Mouse (Mus musculus) embryonic facial prominence, embryonic 10.5 days (tissue): ENCODE measurements around the gene Gm26920. TPM values are rescaled to one million over a fixed set of nuclear protein-coding genes. Genes with fewer than 3 reads are reported as not detected.

Experiments used
- DNase-seq: peaks from one replicate; pipeline ENCODE4 v3.0.0-alpha.2; 2017; ENCODE audit warnings: low spot score
- H3K27ac ChIP-seq: fragments of 300-500 bp; sonication (generic); replicated peaks from 2 replicates; pipeline ENCODE4 v1.5.1; 2016; ENCODE audit warnings: mild to moderate bottlenecking
- H3K27me3 ChIP-seq: fragments of 300-500 bp; sonication (generic); replicated peaks from 2 replicates; pipeline ENCODE4 v1.6.1; 2016; ENCODE audit warnings: low read depth, mild to moderate bottlenecking; ENCODE audit not compliant: poor library complexity, severe bottlenecking
- H3K36me3 ChIP-seq: fragments of 300-500 bp; sonication (generic); replicated peaks from 2 replicates; pipeline ENCODE4 v1.6.1; 2016; ENCODE audit warnings: mild to moderate bottlenecking, moderate library complexity
- H3K4me1 ChIP-seq: fragments of 300-500 bp; sonication (generic); 2 replicates; pipeline ENCODE4 v1.6.1; 2016
- H3K4me3 ChIP-seq: fragments of 300-500 bp; sonication (generic); 2 replicates; pipeline ENCODE4 v1.5.1; 2016; ENCODE audit warnings: mild to moderate bottlenecking, moderate library complexity
- H3K9me3 ChIP-seq: fragments of 300-500 bp; sonication (generic); 2 replicates; pipeline ENCODE4 v1.6.1; 2016; ENCODE audit warnings: mild to moderate bottlenecking
- WGBS: fragments of 180-500 bp; shearing (Covaris S2); methylation state at CpG from one replicate; pipeline ENCODE4 v1.1.7; 2016; 5-methylcytosine and 5-hydroxymethylcytosine counted together
- polyA plus RNA-seq: library from polyadenylated mRNA; unstranded; fragments of >200 nt; fragmentation: Nextera tagmentation; extraction: Ambion mirVana; gene quantifications from 2 replicates; pipeline ENCODE4 v1.2.1, GENCODE M21; 2016

Gene Gm26920
- polyA plus RNA-seq, 1 experiment from 2014 or later = 4.8 TPM

DNA sequence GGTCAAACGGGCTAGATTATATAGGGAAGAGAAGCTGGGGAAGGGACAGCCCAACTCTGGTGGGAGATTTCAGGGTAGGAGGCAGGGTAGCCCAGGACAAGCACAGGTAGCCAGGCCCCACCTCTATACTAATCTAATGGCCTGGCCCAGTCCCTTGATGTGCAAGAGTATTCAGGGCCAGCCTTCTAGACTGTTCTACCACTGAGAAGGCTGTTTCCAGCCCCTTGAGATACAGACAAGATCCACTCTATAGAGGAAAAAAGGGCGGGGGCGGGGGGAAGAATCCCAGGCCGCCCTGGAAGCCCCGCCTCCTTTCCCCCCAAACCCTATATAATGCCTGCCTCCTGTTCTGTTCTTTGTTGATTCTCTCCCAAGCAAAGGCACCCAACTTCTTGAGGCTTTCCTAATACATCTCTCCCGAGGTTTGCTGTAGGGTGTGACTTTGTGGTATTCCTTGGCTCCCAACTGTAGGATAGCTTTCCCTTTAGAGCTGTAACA, 3.8 kb upstream of the Gm26920 start:
- H3K4me3 ChIP-seq = peak overlapping the region; percentile 72
- no peak for DNase-seq
- peak overlapping the region; percentile 97 for H3K27ac ChIP-seq
- H3K27me3 ChIP-seq = no peaks in the 10 kb centered on the region
- WGBS = 76% methylated on average over 6 of the region's 6 CpGs
- H3K36me3 ChIP-seq = peaks cover 22% of the 10 kb centered on the region
- peaks cover 24% of the 10 kb centered on the region for H3K4me1 ChIP-seq
- no peaks in the 10 kb centered on the region; the same call in 1 of the 2 replicates for H3K9me3 ChIP-seq

DNA sequence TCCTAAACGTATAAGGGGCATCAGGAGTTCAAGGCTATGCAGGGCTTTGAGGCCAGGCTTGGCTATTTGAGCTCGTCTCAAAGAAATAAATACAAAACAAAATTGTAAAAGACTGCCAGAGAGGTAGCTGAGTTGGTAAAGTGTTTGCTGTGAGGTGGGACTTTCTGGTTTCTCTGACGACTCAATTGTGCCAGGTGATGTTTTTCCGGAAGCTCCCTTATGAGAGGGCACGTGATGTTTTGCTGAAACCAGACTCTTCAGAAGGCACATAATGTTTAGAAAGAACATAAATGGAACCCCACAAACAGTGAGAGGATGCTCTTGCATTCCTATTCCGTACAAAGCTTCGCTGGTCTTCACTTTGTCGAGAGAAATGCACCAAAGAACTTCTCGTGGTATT, 2.5 kb upstream of the Gm26920 start:
- 88% methylated on average over 9 of the region's 9 CpGs for WGBS
- DNase-seq = no peak
- Histone ChIP-seq H3K36me3 (peaks cover 9% of the 10 kb centered on the region), H3K9me3 (no peaks in the 10 kb centered on the region), H3K27ac (no peak overlapping the region), H3K27me3 (no peaks in the 10 kb centered on the region), H3K4me3 (no peak overlapping the region), H3K4me1 (peaks cover 35% of the 10 kb centered on the region)

DNA sequence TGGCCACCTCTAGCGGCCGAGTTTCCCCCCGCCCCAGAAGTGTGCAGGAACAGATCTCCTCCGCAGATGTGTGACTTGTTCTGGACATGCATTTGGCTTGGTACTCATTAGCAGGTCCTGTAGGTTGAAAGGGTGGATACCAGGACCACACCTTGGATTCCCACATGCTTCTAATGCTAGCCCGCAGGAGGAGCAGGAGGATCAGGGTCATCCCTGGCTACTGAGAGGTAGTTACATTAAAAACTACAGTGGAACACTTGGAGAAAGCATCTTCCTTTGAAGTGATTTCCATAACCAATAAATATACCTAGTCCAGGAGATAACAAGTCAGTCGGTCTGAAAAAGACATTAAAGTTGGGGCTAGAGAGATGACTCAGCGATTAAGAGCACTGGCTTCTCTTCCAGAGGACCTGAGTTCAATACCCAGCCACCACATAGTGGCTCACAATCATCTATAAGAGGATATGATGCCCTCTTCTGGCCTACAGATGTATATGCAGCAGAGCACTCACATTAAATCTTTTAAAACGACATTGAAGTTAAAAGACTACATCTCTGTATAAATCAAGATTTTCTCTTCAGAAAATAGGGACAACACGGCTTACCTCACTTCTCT, 868 bp upstream of the Gm26920 start:
- Histone ChIP-seq H3K4me3 (peak overlapping the region; percentile 80), H3K27me3 (no peaks in the 10 kb centered on the region), H3K9me3 (peaks cover 3% of the 10 kb centered on the region; the same call in 1 of the 2 replicates), H3K4me1 (peaks cover 35% of the 10 kb centered on the region), H3K36me3 (peaks cover 15% of the 10 kb centered on the region), H3K27ac (peak overlapping the region; percentile 92)
- 9% methylated on average over 9 of the region's 9 CpGs for WGBS
- peak; percentile 16 for DNase-seq

DNA sequence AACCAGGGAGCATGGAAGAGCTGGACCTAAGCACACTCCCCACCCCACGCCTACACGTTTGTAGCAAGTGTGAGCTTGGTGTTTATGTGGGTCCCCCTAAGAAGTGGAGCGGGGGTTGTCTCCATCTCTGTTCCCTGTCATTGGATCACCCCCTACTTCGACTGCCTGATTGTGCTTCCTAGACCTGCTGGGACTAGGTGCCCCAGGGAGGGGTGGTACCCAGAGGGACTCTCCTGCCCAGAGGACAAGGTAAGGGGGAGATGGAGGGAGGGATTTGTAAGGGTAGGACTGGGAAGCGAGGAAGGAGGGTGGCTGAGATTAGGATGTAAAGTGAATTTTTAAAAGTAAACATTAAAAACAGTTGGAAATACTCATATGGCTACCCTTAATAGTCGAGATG, 805 bp downstream of the Gm26920 start:
- WGBS = 14% methylated on average over 6 of the region's 6 CpGs
- Histone ChIP-seq H3K27ac (peak overlapping the region; percentile 92), H3K36me3 (peaks cover 32% of the 10 kb centered on the region), H3K27me3 (no peaks in the 10 kb centered on the region), H3K4me1 (peaks cover 31% of the 10 kb centered on the region), H3K4me3 (peak overlapping the region; percentile 80), H3K9me3 (peaks cover 8% of the 10 kb centered on the region; the same call in 1 of the 2 replicates)
- DNase-seq = peak; percentile 25

DNA sequence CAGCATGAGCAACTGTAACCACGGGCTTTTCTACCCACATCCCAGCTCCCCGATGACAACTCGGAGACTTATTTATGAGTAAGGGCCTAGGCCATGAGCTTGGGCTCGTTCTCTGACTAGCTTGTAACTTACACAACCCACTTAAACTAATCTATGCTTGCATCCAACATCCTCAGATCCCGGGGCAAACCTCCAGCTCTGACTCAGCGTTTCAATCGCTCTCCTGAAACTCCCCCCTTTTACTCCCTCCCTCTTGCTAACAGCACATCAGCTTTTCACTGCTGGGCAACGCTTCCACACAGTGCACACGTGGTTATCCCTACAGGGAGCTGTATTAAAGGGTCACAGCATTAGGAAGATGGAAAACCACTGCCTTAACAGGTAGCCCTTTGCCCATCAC, 3.7 kb downstream of the Gm26920 start:
- WGBS = 93% methylated on average over 9 of the region's 9 CpGs
- peaks cover 8% of the 10 kb centered on the region; the same call in 1 of the 2 replicates for H3K9me3 ChIP-seq
- H3K36me3 ChIP-seq = peaks cover 61% of the 10 kb centered on the region
- no peaks in the 10 kb centered on the region for H3K27me3 ChIP-seq
- peaks cover 24% of the 10 kb centered on the region for H3K4me1 ChIP-seq
- no peak overlapping the region for H3K4me3 ChIP-seq
- no peak for DNase-seq
- no peak overlapping the region for H3K27ac ChIP-seq

DNA sequence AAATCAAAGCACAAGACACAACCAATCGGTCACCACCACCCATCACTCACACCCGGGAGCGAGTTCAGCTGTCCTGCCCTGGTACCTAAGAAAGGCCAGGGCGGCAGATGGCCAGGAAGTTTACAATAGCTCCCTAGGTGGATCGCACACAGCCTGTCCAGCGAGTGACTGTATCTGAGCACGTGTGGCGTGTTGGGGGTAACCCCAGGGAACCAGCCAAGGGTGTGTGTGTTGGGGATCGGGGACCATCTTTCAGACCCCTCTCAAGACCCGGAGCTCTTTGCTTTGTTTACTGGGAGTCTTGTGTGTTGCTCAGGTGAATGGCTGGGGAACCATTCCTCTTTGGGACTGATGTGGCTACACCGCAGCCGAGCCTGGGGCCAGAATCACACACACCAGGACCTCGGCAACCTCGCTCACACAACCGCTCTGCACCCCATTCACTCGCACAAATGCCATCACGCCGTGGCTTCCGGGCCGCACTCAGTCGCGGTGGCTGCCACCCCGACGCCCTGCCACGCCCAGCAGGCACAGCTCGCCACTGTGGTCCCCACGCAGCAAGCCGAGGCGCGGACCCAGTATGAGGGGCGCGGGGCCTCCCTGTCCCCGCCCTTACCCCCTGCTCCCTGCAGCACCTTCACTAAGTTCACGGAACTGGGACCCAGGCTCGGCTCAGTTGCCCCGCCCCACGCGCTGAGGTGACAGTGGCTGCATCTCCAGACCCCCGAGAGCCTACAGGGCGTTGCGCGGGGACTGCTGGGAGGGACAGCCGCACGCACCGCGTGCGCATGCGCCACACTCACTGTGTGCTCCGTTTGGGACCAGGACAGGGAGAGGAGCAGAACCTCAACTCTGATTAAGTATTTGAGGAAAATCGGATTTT, 17.8 kb downstream of the Gm26920 start, which contains the start of gene Zfp82:
TSS of gene Zfp82 (minus strand) at position 755 of the 883 bp plus-strand sequence.
- H3K36me3 ChIP-seq = peaks cover 56% of the 10 kb centered on the region
- peak within 1 kb of the TSS; percentile 90 for H3K27ac ChIP-seq
- H3K27me3 ChIP-seq = no peaks in the 10 kb centered on the region
- 1% methylated on average over 50 of the region's 50 CpGs for WGBS
- H3K4me1 ChIP-seq = peaks cover 9% of the 10 kb centered on the region
- peak; percentile 90 for DNase-seq
- peak within 1 kb of the TSS; percentile 92 for H3K4me3 ChIP-seq
- H3K9me3 ChIP-seq = no peaks in the 10 kb centered on the region

DNA sequence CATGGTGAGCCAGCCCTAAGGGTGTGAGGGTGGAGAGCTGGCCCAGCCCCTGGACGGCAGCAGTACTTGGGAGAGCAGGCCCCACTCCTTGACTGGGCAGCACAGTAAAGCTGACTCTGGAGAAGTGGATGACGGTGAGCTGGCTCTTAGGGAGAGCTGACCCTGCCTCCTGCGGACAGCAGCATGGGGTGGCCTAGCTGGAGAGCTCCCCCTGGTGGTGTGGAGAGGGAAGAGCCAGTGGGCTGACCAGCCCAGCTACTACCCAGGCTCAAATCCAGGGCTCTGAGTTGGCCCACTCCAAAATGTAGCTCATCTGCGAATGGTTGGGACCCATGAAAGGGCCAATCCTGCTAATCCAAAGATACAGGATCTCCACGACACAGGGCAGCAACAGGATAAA, 25.6 kb downstream of the Gm26920 start:
- DNase-seq = no peak
- 80% methylated on average over 5 of the region's 5 CpGs for WGBS
- Histone ChIP-seq H3K9me3 (no peaks in the 10 kb centered on the region), H3K4me1 (no peaks in the 10 kb centered on the region), H3K27ac (no peak overlapping the region), H3K4me3 (no peak overlapping the region), H3K27me3 (no peaks in the 10 kb centered on the region), H3K36me3 (peaks cover 85% of the 10 kb centered on the region)

DNA sequence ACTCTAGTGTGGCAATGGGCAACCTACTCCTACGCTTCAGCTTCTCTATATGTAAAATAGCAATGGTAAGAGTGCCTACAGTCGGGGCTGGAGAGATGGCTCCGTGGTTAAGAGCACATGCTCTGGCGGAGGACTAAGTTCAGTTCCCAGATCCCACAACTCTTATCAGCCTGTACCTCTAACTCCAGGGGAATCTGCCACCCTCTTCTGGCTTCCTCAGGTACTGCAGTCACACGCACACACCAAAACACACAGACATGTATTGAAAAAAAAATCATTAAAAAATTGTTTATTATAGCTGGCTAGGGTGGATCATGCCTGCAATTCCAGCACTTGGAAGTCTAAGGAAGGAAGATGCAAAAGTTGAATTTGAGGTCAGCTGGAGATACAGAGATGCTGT, 27.7 kb downstream of the Gm26920 start:
- H3K9me3 ChIP-seq = no peaks in the 10 kb centered on the region
- WGBS = 90% methylated on average over 5 of the region's 5 CpGs
- H3K27ac ChIP-seq = no peak overlapping the region
- H3K4me3 ChIP-seq = no peak overlapping the region
- peaks cover 88% of the 10 kb centered on the region for H3K36me3 ChIP-seq
- no peaks in the 10 kb centered on the region for H3K27me3 ChIP-seq
- no peaks in the 10 kb centered on the region for H3K4me1 ChIP-seq
- DNase-seq = peak; percentile 35

DNA sequence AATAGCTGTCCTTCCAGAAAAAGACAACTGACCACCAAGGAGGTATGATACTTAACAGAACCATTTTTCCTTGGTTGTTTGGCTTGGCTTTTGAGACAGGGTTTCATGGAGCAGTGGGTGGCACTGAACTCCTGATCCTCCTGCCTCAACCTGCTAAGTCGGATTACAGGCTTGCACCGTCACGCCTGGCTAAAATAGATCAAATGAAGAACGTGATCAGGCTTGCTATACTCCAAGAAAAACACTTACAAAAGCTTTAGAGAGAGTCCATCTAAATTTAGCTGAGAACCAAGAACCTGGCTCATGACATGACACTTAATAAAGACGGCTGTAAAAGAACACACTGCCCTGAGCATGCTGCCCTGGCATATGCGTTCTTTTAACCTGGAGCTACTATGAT, 29.9 kb downstream of the Gm26920 start:
- DNase-seq = no peak
- no peak overlapping the region for H3K27ac ChIP-seq
- no peak overlapping the region for H3K4me3 ChIP-seq
- no peaks in the 10 kb centered on the region for H3K4me1 ChIP-seq
- H3K9me3 ChIP-seq = no peaks in the 10 kb centered on the region
- H3K27me3 ChIP-seq = no peaks in the 10 kb centered on the region
- 83% methylated on average over 6 of the region's 6 CpGs for WGBS
- H3K36me3 ChIP-seq = peaks cover 95% of the 10 kb centered on the region

DNA sequence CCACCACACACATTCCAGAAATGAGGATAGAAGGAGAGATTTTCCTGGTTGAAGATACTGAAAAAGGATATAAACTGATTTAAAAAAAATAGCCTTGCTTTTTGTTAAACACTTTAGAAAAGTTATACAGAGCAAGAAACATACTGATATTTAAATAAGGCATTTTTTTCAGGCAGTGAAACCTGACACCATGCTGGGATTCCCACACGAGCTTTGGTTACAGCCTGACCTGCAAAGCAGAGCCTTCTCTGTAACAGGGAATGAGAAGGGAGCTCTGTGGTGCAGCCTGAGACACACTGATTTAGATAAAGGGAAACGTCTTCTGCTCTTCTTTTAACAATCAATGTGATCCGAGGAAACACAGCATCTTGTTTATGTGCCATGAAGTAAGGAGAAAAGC, 36.6 kb downstream of the Gm26920 start:
- H3K27me3 ChIP-seq = no peaks in the 10 kb centered on the region
- no peaks in the 10 kb centered on the region for H3K9me3 ChIP-seq
- H3K27ac ChIP-seq = peak overlapping the region; percentile 54; the same call in 1 of the 2 replicates
- no peak for DNase-seq
- peaks cover 22% of the 10 kb centered on the region for H3K4me1 ChIP-seq
- H3K36me3 ChIP-seq = peaks cover 46% of the 10 kb centered on the region
- no peak overlapping the region for H3K4me3 ChIP-seq
- WGBS = 14% methylated on average over 3 of the region's 3 CpGs

DNA sequence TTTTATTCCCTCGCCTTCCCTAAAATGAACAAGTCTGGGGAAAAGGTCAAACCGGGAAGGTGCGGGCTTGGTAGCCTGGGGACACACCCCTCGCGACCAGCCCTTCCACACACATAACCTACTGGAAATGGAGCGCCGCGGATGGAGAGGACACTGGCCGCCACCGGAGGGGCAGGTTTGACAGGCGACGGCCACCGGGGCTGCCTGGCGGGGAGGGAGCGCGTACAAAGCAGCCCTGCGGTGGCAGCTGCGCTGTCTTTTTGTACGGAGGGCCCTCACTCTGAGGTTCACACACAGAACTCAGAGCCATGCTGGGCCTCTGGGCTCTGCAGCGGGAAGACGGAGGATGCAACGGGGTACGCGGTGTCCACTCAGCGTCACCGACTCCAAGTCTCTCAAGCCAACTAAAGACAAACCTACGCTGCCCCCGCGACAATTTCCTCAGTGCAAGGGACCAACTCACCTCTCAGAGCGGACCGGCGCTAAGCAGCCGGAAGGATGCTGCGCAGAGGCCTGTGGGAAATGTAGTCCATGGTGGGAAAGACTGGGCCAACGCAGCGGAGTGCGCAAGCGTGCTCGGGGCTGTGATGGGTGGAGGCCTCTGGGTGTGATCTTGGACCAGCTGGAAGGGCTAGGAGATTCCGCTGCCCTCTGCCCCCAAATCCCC, 39.2 kb downstream of the Gm26920 start, which contains the start of gene Zfp14:
TSS of gene Zfp14 (minus strand) at position 499 of the 667 bp plus-strand sequence.
- no peaks in the 10 kb centered on the region for H3K9me3 ChIP-seq
- peak within 1 kb of the TSS; percentile 79 for H3K4me3 ChIP-seq
- peaks cover 21% of the 10 kb centered on the region for H3K36me3 ChIP-seq
- H3K27ac ChIP-seq = peak within 1 kb of the TSS; percentile 86
- under 1% methylated on average over 40 of the region's 40 CpGs for WGBS
- peaks cover 22% of the 10 kb centered on the region for H3K4me1 ChIP-seq
- no peaks in the 10 kb centered on the region for H3K27me3 ChIP-seq
- DNase-seq = peak; percentile 91

DNA sequence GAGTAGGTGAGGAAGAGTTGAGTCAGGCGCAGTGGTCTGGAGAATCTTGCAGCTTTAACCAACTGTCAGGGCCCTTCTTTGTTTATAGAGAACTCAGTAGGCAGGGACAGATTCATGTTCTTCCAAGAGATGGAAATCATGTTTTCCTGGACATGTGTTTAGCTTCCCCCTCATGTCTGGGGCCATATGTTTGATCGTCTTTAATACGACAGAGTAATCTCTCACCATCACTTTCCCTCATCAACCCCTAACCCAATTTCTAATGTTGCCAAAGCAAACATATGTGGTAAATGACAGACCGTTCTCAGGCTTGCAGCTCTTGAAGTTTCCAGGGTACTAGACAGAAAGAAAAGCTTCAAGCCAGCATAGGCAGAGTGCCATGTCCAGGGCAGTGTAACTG, 42.1 kb downstream of the Gm26920 start:
- DNase-seq = no peak
- no peak overlapping the region for H3K4me3 ChIP-seq
- no peaks in the 10 kb centered on the region for H3K9me3 ChIP-seq
- H3K4me1 ChIP-seq = peaks cover 16% of the 10 kb centered on the region
- no peaks in the 10 kb centered on the region for H3K27me3 ChIP-seq
- H3K36me3 ChIP-seq = peaks cover 9% of the 10 kb centered on the region; the same call in 1 of the 2 replicates
- 92% methylated on average over 4 of the region's 4 CpGs for WGBS
- no peak overlapping the region for H3K27ac ChIP-seq
